Mouse (Mus musculus) ES-E14 (cell line): ENCODE data around the gene Syt6. TPM values are rescaled to one million over a fixed set of nuclear protein-coding genes. Genes with fewer than 3 reads are reported as not detected.

ENCODE experiments used
- DNase-seq: peaks from one replicate; pipeline ENCODE4 v3.0.0-alpha.2; 2013; ENCODE audit warnings: low read depth, low spot score
- H3K27ac ChIP-seq: 2 replicates; pipeline ENCODE4 v1.5.1; 2012; ENCODE audit warnings: low read depth, mild to moderate bottlenecking, low read length, moderate library complexity, mixed read lengths; ENCODE audit not compliant: poor library complexity, insufficient read depth, severe bottlenecking
- H3K36me3 ChIP-seq: 2 replicates; pipeline ENCODE4 v1.6.1; 2012; ENCODE audit warnings: mild to moderate bottlenecking, low read length, moderate library complexity, mixed read lengths; ENCODE audit not compliant: control insufficient read depth, poor library complexity, insufficient read depth, severe bottlenecking
- H3K4me1 ChIP-seq, 2 experiments: fragments of 150-350 bp in 1 of 2; sonication (generic) in 1 of 2; 2 replicates each; pipeline ENCODE4 v1.6.1; 2012; ENCODE audit warnings: low read length in 2 of 2, mild to moderate bottlenecking in 1 of 2, mixed read lengths in 1 of 2; ENCODE audit not compliant: control insufficient read depth in 2 of 2, insufficient read depth in 2 of 2, poor library complexity in 1 of 2
- H3K4me3 ChIP-seq, 2 experiments: fragments of 150-350 bp in 1 of 2; sonication (generic) in 1 of 2; 2 replicates each; pipeline ENCODE4 v1.5.1; 2012; ENCODE audit warnings: low read length in 2 of 2, low read depth in 1 of 2, mild to moderate bottlenecking in 1 of 2, mixed read lengths in 1 of 2; ENCODE audit not compliant: insufficient read depth in 1 of 2, poor library complexity in 1 of 2, severe bottlenecking in 1 of 2
- H3K9ac ChIP-seq: 2 replicates; pipeline ENCODE4 v1.6.1; 2012; ENCODE audit warnings: low read depth, mild to moderate bottlenecking, low read length, mixed read lengths; ENCODE audit not compliant: poor library complexity, insufficient read depth, severe bottlenecking
- H3K9me3 ChIP-seq: fragments of 150-350 bp; sonication (generic); 2 replicates; pipeline ENCODE4 v1.6.1; 2012; ENCODE audit warnings: low read depth, mild to moderate bottlenecking, low read length; ENCODE audit not compliant: control insufficient read depth, insufficient read depth
- CHD2 ChIP-seq: IDR thresholded peaks from 2 replicates; pipeline ENCODE4 v1.6.1; 2014; ENCODE audit warnings: mild to moderate bottlenecking, low read depth, low read length, inconsistent platforms
- HCFC1 ChIP-seq: IDR thresholded peaks from 2 replicates; pipeline ENCODE4 v1.6.1; 2012; ENCODE audit warnings: low read length, inconsistent platforms, borderline replicate concordance; ENCODE audit not compliant: insufficient read depth
- MAFK ChIP-seq: IDR thresholded peaks from 2 replicates; pipeline ENCODE4 v1.6.1; 2014; ENCODE audit warnings: mild to moderate bottlenecking, low read depth, low read length, inconsistent platforms; ENCODE audit not compliant: insufficient read depth
- ZC3H11A ChIP-seq: IDR thresholded peaks from 2 replicates; pipeline ENCODE4 v1.6.1; 2012; ENCODE audit warnings: low read depth, mild to moderate bottlenecking, inconsistent platforms, low read length, borderline replicate concordance
- ZNF384 ChIP-seq: IDR thresholded peaks from 2 replicates; pipeline ENCODE4 v1.6.1; 2012; ENCODE audit warnings: low read depth, low read length, inconsistent platforms
- in situ Hi-C, 2 experiments: fragments of 600-800 bp; cut with MboI; formaldehyde crosslinking; loops; one replicate each; pipeline ENCODE4 v1.15.1; 2025; ENCODE audit warnings: low sequenced_read_pairs in 2 of 2, inconsistent platforms in 1 of 2; ENCODE audit not compliant: unreplicated experiment in 2 of 2
- total RNA-seq: library from RNA; depleted of rRNA; stranded (reverse); fragments of 300-350 nt; gene quantifications from 2 replicates; pipeline ENCODE4 v1.2.3, GENCODE M21; 2012

Syt6 gene
- total RNA-seq, 1 experiment = 0.22 TPM

- Histone ChIP-seq H3K27ac (no peak overlapping the region), H3K9me3 (no peaks in the 10 kb centered on the region), H3K36me3 (no peaks in the 10 kb centered on the region), H3K4me3 (no peak overlapping the region), H3K4me1 (no peaks in the 10 kb centered on the region), H3K9ac (no peak overlapping the region)
- no peak for DNase-seq
- TF ChIP-seq MAFK = no peak
- no peak for TF ChIP-seq ZNF384
- no peak for TF ChIP-seq CHD2
- no peak for TF ChIP-seq ZC3H11A
- no peak for TF ChIP-seq HCFC1
- in situ Hi-C loops = no loop called here
Measured at GRCm38 (mm10) chr3:103625169-103625568, 50.1 kb downstream of the Syt6 start.

DNA sequence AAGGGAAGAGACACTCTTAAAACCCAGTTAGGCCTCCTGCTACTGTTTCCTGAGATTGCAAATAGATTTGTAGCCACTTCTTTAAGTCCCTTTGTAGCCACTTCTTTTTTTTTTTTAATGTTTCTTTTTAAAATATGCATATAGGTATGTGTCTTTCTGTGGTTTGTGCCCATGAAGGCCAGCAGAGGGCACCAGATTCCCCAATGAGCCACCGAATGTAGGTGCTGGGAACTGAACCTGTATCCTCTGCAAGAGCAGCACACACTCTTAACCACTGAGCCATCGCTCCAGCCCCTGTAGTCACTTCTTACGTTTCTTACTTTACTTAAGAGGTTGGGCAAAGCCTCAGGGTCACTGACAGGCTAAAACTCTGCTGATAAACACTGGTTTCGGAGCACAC is 51.5 kb downstream of the Syt6 start:
- TF ChIP-seq ZNF384 (no peak), MAFK (no peak), CHD2 (no peak), ZC3H11A (no peak), HCFC1 (no peak)
- no peaks in the 10 kb centered on the region for H3K9me3 ChIP-seq
- H3K4me3 ChIP-seq = no peak overlapping the region
- in situ Hi-C loops = no loop called here
- DNase-seq = peak; percentile 15
- H3K9ac ChIP-seq = no peak overlapping the region
- H3K36me3 ChIP-seq = no peaks in the 10 kb centered on the region
- H3K27ac ChIP-seq = no peak overlapping the region
- no peaks in the 10 kb centered on the region for H3K4me1 ChIP-seq

GRCm38 (mm10) chr3:103627661-103628060 is 52.6 kb downstream of the Syt6 start:
- in situ Hi-C loops = no loop called here
- no peak overlapping the region for H3K9ac ChIP-seq
- no peaks in the 10 kb centered on the region for H3K36me3 ChIP-seq
- no peaks in the 10 kb centered on the region for H3K9me3 ChIP-seq
- TF ChIP-seq MAFK (no peak), CHD2 (no peak), HCFC1 (no peak), ZNF384 (no peak), ZC3H11A (no peak)
- no peak for DNase-seq
- no peak overlapping the region for H3K27ac ChIP-seq
- no peaks in the 10 kb centered on the region for H3K4me1 ChIP-seq
- H3K4me3 ChIP-seq = no peak overlapping the region

DNA sequence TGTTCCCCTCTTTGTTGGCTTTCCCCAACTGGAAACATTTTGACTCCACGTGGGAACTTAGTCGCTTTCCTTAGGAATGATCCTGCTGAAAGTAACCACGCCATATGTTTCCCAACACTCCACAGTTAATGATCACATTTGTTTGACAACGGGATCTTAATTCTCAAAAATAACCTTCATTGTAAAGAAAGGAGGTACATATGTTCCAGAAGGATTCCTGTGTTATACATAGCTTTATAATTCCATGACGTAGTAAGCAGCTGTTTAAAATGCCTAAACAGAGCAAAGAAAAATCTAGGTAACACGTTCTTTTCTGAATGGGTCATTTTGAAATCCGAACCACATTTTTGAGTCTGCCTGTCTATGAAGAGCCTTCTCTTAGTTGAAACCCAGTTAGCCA is 58.1 kb downstream of the Syt6 start:
- H3K27ac ChIP-seq = no peak overlapping the region
- in situ Hi-C loops = loop anchor here in 1 of 2 experiments (5.0 kb wide), 1 partner anchor 104 kb away; the partner anchor contains the start of genes Gm10964 and Olfml3
- DNase-seq = no peak
- TF ChIP-seq HCFC1 (no peak), MAFK (no peak)
- no peaks in the 10 kb centered on the region for H3K4me1 ChIP-seq
- no peaks in the 10 kb centered on the region for H3K9me3 ChIP-seq
- H3K36me3 ChIP-seq = no peaks in the 10 kb centered on the region
- H3K9ac ChIP-seq = no peak overlapping the region
- H3K4me3 ChIP-seq = no peak overlapping the region

DNA sequence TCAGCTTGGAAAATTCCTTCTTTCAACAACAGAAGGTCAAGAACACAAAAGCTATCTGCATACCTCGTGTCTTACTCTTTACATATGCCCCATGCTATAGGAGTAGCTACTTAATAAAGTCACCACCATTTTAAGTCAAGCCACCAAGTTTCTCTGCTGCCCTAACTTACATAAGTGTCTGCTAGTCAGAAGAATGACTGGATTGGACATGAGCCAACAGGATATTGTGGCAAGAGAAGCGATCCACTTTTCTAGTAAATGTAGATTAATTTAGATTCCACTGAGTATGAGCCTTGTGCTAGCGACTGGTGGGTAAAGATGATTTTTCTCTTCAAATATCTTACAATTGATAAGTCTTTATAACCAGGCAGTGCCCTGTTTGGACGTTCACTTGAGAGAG is 58.8 kb downstream of the Syt6 start:
- H3K4me3 ChIP-seq = no peak overlapping the region
- no peaks in the 10 kb centered on the region for H3K36me3 ChIP-seq
- H3K9ac ChIP-seq = no peak overlapping the region
- no peak overlapping the region for H3K27ac ChIP-seq
- H3K9me3 ChIP-seq = no peaks in the 10 kb centered on the region
- TF ChIP-seq ZC3H11A (no peak), ZNF384 (no peak), CHD2 (no peak), MAFK (no peak), HCFC1 (no peak)
- in situ Hi-C loops = loop anchor here in 1 of 2 experiments (5.0 kb wide), 1 partner anchor 103 kb away; the partner anchor contains the start of genes Gm10964 and Olfml3
- H3K4me1 ChIP-seq = no peaks in the 10 kb centered on the region
- no peak for DNase-seq
